Mouse (Mus musculus) midbrain, embryonic 12.5 days (tissue): ENCODE results near the gene Tap1. TPM values are rescaled to one million over a fixed set of nuclear protein-coding genes. Genes with fewer than 3 reads are reported as not detected.

Experiments
- ATAC-seq: fragments of 200-750 bp; cut with Nextera tagmentation; 2 replicates; pipeline ENCODE4 v1.8.0; 2017; ENCODE audit warnings: low read depth, moderate TSS enrichment, moderate library complexity; ENCODE audit not compliant: low FRiP score
- H3K27ac ChIP-seq: fragments of 300-500 bp; sonication (generic); replicated peaks from 2 replicates; pipeline ENCODE4 v1.5.1; 2016; ENCODE audit warnings: mild to moderate bottlenecking
- H3K27me3 ChIP-seq: fragments of 300-500 bp; sonication (generic); 2 replicates; pipeline ENCODE4 v1.6.1; 2016; ENCODE audit warnings: mild to moderate bottlenecking
- H3K36me3 ChIP-seq: fragments of 300-500 bp; sonication (generic); 2 replicates; pipeline ENCODE4 v1.6.1; 2016
- H3K4me1 ChIP-seq: fragments of 300-500 bp; sonication (generic); 2 replicates; pipeline ENCODE4 v1.6.1; 2016
- H3K4me2 ChIP-seq: fragments of 300-500 bp; sonication (generic); replicated peaks from 2 replicates; pipeline ENCODE4 v1.6.1; 2016; ENCODE audit warnings: mild to moderate bottlenecking, moderate library complexity
- H3K4me3 ChIP-seq: fragments of 300-500 bp; sonication (generic); 2 replicates; pipeline ENCODE4 v1.5.1; 2016; ENCODE audit warnings: mild to moderate bottlenecking
- H3K9ac ChIP-seq: fragments of 300-500 bp; sonication (generic); replicated peaks from 2 replicates; pipeline ENCODE4 v1.6.1; 2016; ENCODE audit warnings: mild to moderate bottlenecking, moderate library complexity
- H3K9me3 ChIP-seq: fragments of 300-500 bp; sonication (generic); 2 replicates; pipeline ENCODE4 v1.6.1; 2016; ENCODE audit warnings: mild to moderate bottlenecking
- WGBS: fragments of 180-500 bp; shearing (Covaris S2); methylation state at CpG from one replicate; pipeline ENCODE4 v1.1.7; 2016; 5-methylcytosine and 5-hydroxymethylcytosine counted together
- polyA plus RNA-seq: library from polyadenylated mRNA; unstranded; fragments of >200 nt; fragmentation: Nextera tagmentation; extraction: Ambion mirVana; gene quantifications from 2 replicates; pipeline ENCODE4 v1.2.1, GENCODE M21; 2016

Tap1 gene
- polyA plus RNA-seq, 1 experiment from 2014 or later: 1.8 TPM

- Histone ChIP-seq H3K4me2 (no peak overlapping the region), H3K4me1 (peaks cover 16% of the 10 kb centered on the region), H3K27ac (no peak overlapping the region), H3K36me3 (no peaks in the 10 kb centered on the region), H3K27me3 (peaks cover 55% of the 10 kb centered on the region), H3K9me3 (no peaks in the 10 kb centered on the region), H3K9ac (no peak overlapping the region), H3K4me3 (no peak overlapping the region)
- ATAC-seq: no peak
- 82% methylated on average over 15 of the region's 15 CpGs for WGBS
These were observed 3.7 kb upstream of the Tap1 start for GRCm38 (mm10) chr17:34183564-34184219.

GRCm38 (mm10) chr17:34185526-34185925, 1.8 kb upstream of the Tap1 start:
- no peak overlapping the region for H3K4me3 ChIP-seq
- H3K27me3 ChIP-seq: peaks cover 69% of the 10 kb centered on the region
- 89% methylated on average over 9 of the region's 9 CpGs for WGBS

GRCm38 (mm10) chr17:34186885-34187260, 480 bp upstream of the Tap1 start:
- Histone ChIP-seq H3K4me2 (peak overlapping the region; percentile 69), H3K27me3 (peaks cover 82% of the 10 kb centered on the region), H3K9me3 (no peaks in the 10 kb centered on the region), H3K36me3 (no peaks in the 10 kb centered on the region), H3K4me3 (peak overlapping the region; percentile 39), H3K27ac (no peak overlapping the region), H3K4me1 (peaks cover 16% of the 10 kb centered on the region), H3K9ac (0 out of 2 replicates have a peak overlapping the region, but pooled peaks have one; percentile 25)
- 3% methylated on average over 14 of the region's 14 CpGs for WGBS
- no peak for ATAC-seq

More at GRCm38 (mm10) chr17:34185526-34185925, 1.8 kb upstream of the Tap1 start:
- Histone ChIP-seq H3K9me3 (no peaks in the 10 kb centered on the region), H3K36me3 (no peaks in the 10 kb centered on the region), H3K9ac (no peak overlapping the region), H3K4me2 (no peak overlapping the region), H3K4me1 (peaks cover 16% of the 10 kb centered on the region), H3K27ac (no peak overlapping the region)
- no peak for ATAC-seq

GRCm38 (mm10) chr17:34188010-34188409, 657 bp downstream of the Tap1 start:
- peak overlapping the region; percentile 39 for H3K4me3 ChIP-seq
- peak overlapping the region; percentile 20; the same call in 1 of the 2 replicates for H3K9ac ChIP-seq
- H3K4me1 ChIP-seq: peaks cover 16% of the 10 kb centered on the region
- ATAC-seq: no peak
- H3K4me2 ChIP-seq: peak overlapping the region; percentile 69
- WGBS: 4% methylated on average over 20 of the region's 20 CpGs
- H3K27me3 ChIP-seq: peaks cover 94% of the 10 kb centered on the region
- no peaks in the 10 kb centered on the region for H3K9me3 ChIP-seq
- H3K27ac ChIP-seq: no peak overlapping the region
- H3K36me3 ChIP-seq: no peaks in the 10 kb centered on the region

- Histone ChIP-seq H3K4me1 (peaks cover 16% of the 10 kb centered on the region), H3K9me3 (no peaks in the 10 kb centered on the region), H3K4me3 (no peak overlapping the region), H3K9ac (no peak overlapping the region), H3K4me2 (no peak overlapping the region), H3K27me3 (peaks cover 96% of the 10 kb centered on the region), H3K27ac (no peak overlapping the region), H3K36me3 (no peaks in the 10 kb centered on the region)
- WGBS: 69% methylated on average over 6 of the region's 6 CpGs
- ATAC-seq: no peak
These were observed 1.6 kb downstream of the Tap1 start for GRCm38 (mm10) chr17:34188986-34189385.

GRCm38 (mm10) chr17:34192852-34193251, 5.5 kb downstream of the Tap1 start:
- peaks cover 97% of the 10 kb centered on the region for H3K27me3 ChIP-seq
- peaks cover 15% of the 10 kb centered on the region for H3K4me1 ChIP-seq
- H3K36me3 ChIP-seq: no peaks in the 10 kb centered on the region
- H3K27ac ChIP-seq: no peak overlapping the region
- H3K4me3 ChIP-seq: no peak overlapping the region
- H3K9me3 ChIP-seq: no peaks in the 10 kb centered on the region
- H3K9ac ChIP-seq: no peak overlapping the region
- ATAC-seq: no peak
- WGBS: 23% methylated on average over 16 of the region's 16 CpGs
- no peak overlapping the region for H3K4me2 ChIP-seq

GRCm38 (mm10) chr17:34193468-34193867, 6.1 kb downstream of the Tap1 start:
- 60% methylated on average over 8 of the region's 8 CpGs for WGBS
- Histone ChIP-seq H3K9ac (no peak overlapping the region), H3K27ac (no peak overlapping the region), H3K9me3 (no peaks in the 10 kb centered on the region), H3K4me3 (no peak overlapping the region), H3K4me1 (peaks cover 15% of the 10 kb centered on the region), H3K4me2 (no peak overlapping the region), H3K36me3 (no peaks in the 10 kb centered on the region), H3K27me3 (peaks cover 97% of the 10 kb centered on the region)
- no peak for ATAC-seq

GRCm38 (mm10) chr17:34194723-34195122, 7.4 kb downstream of the Tap1 start:
- Histone ChIP-seq H3K9ac (no peak overlapping the region), H3K27me3 (peaks cover 97% of the 10 kb centered on the region), H3K4me3 (no peak overlapping the region), H3K36me3 (no peaks in the 10 kb centered on the region), H3K4me1 (peaks cover 15% of the 10 kb centered on the region), H3K27ac (no peak overlapping the region), H3K4me2 (no peak overlapping the region), H3K9me3 (no peaks in the 10 kb centered on the region)
- ATAC-seq: no peak
- 78% methylated on average over 4 of the region's 4 CpGs for WGBS

- no peak for ATAC-seq
- Histone ChIP-seq H3K27ac (no peak overlapping the region), H3K27me3 (peaks cover 98% of the 10 kb centered on the region), H3K4me3 (no peak overlapping the region), H3K36me3 (no peaks in the 10 kb centered on the region), H3K4me2 (no peak overlapping the region), H3K9me3 (no peaks in the 10 kb centered on the region), H3K9ac (no peak overlapping the region), H3K4me1 (peaks cover 15% of the 10 kb centered on the region)
- 29% methylated on average over 12 of the region's 12 CpGs for WGBS
These were observed 9.1 kb downstream of the Tap1 start for GRCm38 (mm10) chr17:34196491-34196890.

GRCm38 (mm10) chr17:34196941-34197894, 9.9 kb downstream of the Tap1 start, which contains the start of gene Psmb8:
Psmb8 (plus strand) TSS chr17:34197721.
- Histone ChIP-seq H3K4me1 (peaks cover 15% of the 10 kb centered on the region), H3K9me3 (no peaks in the 10 kb centered on the region), H3K36me3 (no peaks in the 10 kb centered on the region), H3K9ac (no peak within 1 kb of the TSS; the same call in 1 of the 2 replicates), H3K4me2 (peak within 1 kb of the TSS; percentile 58), H3K27me3 (peaks cover 95% of the 10 kb centered on the region), H3K4me3 (peak within 1 kb of the TSS; percentile 36), H3K27ac (no peak within 1 kb of the TSS)
- WGBS: 3% methylated on average over 41 of the region's 41 CpGs
- ATAC-seq: peak; percentile 76

GRCm38 (mm10) chr17:34197904-34198520, 10.7 kb downstream of the Tap1 start:
- Histone ChIP-seq H3K27me3 (peaks cover 92% of the 10 kb centered on the region), H3K9ac (no peak overlapping the region), H3K4me1 (peaks cover 15% of the 10 kb centered on the region), H3K4me3 (peak overlapping the region; percentile 36), H3K36me3 (no peaks in the 10 kb centered on the region), H3K4me2 (peak overlapping the region; percentile 58), H3K27ac (no peak overlapping the region), H3K9me3 (no peaks in the 10 kb centered on the region)
- 0 out of 2 replicates have a peak, but pooled peaks have one; percentile 27 for ATAC-seq
- 2% methylated on average over 32 of the region's 32 CpGs for WGBS
